Mouse (Mus musculus) layer of hippocampus, postnatal 14 days (tissue): ENCODE results near the gene 5031439G07Rik. TPM values are rescaled to one million over a fixed set of nuclear protein-coding genes. Genes with fewer than 3 reads are reported as not detected.
"Not testable (repeated sequence)": the region's sequence is repeated elsewhere in the genome, so short reads cannot be mapped to it uniquely, and the experiment has no call there.

Experiments
- DNase-seq, 2 experiments: peaks; one replicate each; pipeline ENCODE4 v3.0.0; 2021 to 2022; ENCODE audit warnings: low spot score in 2 of 2, mixed read lengths in 1 of 2
- long read RNA-seq, 2 experiments: library from polyadenylated mRNA; stranded (forward); transcript quantifications; one replicate each; pipeline ENCODE4 v2.0.0; 2021
- total RNA-seq, 2 experiments: library from RNA; stranded (reverse); gene quantifications; 2 replicates each; pipeline ENCODE4 v1.2.3; 2021

The 5031439G07Rik gene
- total RNA-seq: 100 to 1,000 TPM; 114 TPM
- long read RNA-seq, experiment 1, full-length matches to known transcripts: 51 of 103 reads
- long read RNA-seq, experiment 1, partial matches to known transcripts: 30 of 103 reads
- long read RNA-seq, experiment 1, other reads (novel, unspliced or antisense): 22 of 103 reads
- long read RNA-seq, experiment 2, full-length matches to known transcripts: 43 of 90 reads
- long read RNA-seq, experiment 2, partial matches to known transcripts: 18 of 90 reads
- long read RNA-seq, experiment 2, other reads (novel, unspliced or antisense): 29 of 90 reads

DNA sequence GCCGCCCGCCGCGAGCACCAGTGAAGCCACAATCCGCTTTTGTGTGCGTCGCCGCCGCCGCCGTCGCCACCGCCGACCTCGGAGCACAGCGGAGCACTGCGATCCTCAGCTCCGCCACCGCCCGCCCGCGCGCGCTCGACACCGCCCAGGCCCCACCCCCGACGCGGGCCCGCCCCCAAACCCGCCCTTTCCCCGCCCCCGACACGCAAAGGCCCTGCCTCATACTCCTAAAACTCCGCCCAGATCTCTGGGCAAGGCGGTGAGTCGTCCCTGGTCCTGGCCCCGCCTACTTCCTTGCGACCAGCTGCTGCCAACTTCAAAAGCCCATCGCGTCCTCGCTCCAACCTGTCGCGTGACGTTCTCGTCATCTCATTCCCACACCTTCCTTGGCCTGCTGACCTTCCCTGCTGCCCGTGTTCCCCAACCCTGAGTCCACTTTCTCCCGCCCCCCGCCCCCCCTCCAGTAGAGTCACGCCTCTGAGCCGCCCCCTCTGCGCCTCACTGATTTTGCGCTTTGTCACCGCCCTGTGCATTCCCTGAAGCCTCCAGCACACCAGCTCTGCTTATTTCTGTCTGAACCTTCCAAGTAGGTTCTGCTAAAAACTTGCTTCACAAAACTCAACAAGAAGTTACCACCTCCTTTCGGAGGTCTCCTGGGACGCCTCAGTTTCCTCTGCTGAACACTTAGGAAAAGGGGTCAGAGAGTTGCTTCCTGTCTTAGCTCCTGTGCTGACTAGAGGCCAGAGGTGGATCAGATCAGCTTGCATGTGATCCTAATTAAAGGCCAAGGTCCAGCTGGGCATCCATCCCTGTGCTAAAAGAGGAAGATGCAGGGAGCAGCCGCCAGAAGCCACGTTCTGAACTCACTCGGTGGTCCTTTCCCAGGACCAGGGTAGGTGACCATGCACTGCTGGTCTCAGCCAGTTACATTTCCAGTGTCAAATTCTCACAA is at the start of gene 5031439G07Rik:
TSS of gene 5031439G07Rik (minus strand) at position 678 of the 952 bp plus-strand sequence.
- DNase-seq: peak; percentile 82 to 92

DNA sequence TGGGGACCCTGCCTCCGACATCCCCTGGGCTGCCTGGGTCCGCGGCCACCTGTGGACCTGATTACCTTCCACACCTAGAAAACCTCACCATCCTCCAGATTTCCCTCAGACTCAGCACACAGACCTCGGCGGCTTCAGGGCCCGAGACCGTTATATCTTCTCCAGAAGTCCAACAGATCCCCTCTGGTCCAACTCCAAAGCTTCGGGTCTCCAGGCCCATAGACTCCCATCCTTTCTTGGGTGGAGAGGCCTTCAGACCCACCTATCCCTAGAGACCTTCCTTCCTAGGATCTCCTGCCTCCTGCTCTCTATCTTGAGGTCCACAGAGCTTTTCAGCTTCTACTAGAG is 49.0 kb upstream of the 5031439G07Rik start:
- no peak for DNase-seq

DNA sequence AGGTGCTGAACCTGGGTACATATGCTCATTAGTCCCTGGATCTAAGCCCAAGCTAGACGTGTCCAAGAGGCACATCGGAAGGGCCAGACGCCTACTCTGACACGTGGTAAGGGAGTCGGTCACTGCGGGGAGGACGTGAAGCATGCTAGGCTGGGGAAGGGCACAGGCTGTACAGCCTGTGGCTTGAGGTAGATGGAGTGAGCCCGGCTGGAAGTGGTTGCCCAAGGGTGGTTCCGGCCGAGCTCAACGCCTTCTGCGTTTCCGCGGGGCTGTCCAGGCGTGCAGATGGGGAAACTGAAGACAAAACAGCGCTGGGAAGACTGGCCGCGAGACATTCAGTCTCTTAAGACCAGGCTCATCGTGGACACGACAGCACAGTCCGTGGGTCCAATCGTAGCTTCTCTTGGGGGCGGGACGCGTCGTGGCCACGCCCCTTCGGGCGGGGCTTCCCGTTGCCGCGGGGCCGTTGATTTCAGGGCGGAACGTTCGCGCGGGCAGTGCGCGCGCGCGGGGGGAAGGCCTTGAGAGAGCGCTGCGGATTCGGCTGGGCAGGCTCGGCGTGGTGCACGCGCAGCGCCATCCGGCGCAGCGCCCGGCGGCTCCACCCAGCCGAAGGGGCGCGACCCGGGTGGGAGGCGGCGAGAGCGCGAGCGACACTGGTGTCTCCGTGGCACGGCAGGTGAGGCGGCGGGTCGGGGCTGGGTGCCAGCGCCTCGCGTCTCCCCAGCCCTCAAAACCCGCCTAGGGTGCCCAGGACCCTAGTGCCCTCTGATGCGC is 48.4 kb upstream of the 5031439G07Rik start:
- DNase-seq: peak; percentile 97

DNA sequence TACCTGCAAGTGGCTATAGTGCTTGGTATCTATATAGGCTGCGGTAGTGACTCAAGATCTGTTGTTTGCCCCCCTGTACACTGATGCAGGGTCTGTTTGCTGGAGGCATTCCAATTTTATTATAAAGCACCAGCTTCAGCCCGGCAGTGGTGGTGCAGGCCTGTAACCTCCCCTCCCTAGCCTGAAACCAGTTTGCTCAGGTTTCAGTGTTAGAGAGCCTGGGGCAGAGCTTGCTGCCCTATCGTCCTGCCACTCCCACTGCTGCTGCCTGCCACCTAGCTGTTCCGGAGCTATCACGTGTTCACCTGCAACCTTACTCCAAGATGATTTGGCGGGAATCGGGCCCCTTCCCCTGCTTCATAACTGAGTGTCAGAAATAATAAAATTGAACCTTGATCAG is 45.6 kb upstream of the 5031439G07Rik start:
- DNase-seq: not testable (repeated sequence)

DNA sequence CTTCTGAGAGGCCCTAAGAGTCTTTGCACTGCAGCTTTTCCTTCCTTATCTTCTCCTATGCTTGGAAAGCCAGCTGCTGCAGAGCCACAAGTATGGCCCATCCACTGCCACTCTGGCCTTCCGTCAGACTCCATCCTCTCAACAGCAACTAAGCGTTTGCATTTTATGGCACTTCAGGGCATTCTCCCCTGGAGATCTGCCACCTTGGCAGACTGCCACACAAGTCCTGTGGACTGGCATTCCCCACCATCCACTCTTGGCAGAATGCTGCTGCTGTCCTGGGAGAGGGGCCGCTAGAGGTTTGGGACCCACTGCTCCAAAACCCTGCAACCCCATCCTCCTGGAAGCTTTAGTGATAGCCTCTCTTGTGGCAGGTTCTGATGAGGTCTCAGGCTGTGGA is 43.5 kb upstream of the 5031439G07Rik start:
- no peak for DNase-seq

DNA sequence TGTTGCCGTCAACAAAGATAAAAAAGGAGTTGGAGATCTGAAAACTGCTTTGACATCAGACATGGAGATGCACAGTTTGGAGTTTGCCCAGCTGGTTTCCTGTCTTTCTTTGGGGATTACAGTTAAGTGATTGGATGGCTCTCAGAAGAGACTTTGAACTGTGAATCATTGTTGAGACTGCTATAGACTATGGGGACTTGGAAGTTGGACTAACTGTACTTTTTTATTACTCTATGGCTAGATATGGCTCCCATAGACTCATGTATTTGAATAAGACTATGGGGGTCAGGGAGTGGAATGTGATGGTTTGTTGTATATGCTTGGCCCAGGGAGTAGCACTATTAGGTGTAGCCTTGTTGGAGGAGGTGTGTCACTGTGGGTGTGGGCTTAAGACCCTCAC is 42.3 kb upstream of the 5031439G07Rik start:
- not testable (repeated sequence) for DNase-seq

DNA sequence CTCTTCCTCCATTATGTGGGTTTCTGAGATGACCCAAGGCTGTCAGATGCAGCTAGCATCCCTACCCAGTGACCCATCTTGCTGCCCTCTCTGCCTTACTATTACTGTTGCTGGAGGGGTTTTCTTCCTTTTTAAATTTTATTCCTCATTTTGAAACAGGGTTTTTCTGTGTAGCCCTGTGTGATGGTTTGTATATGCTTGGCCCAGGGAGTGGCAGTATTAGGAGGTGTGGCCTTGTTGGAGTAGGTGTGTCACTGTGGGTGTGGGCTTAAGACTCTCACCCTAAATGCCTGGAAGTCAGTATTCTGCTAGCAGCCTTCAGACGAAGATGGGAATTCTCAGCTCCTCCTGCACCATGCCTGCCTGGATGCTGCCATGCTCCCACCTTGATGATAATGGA is 40.3 kb upstream of the 5031439G07Rik start, which contains the start of gene Fam118a:
TSS of gene Fam118a (plus strand) at position 301 of the 400 bp plus-strand sequence.
- DNase-seq: not testable (repeated sequence)

DNA sequence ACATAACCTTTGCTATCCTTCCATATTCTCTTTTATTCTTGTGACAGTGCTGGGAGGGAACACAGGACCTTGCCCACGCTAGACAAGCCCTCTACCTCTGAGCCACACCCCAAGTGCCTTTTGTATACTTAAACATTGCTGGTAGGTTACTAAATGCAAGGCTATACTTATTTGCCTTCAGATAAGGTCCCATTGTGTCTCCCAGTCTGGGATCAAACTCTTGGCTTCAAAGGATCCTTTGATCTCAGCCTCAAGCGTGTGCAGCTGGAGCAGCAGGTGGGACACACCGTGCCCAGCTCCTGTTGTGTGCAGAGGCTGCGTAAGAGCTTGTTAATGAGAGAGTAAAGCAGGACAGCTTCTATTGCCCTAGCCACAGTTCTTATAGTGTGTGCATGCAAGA is 39.4 kb upstream of the 5031439G07Rik start:
- DNase-seq: no peak

DNA sequence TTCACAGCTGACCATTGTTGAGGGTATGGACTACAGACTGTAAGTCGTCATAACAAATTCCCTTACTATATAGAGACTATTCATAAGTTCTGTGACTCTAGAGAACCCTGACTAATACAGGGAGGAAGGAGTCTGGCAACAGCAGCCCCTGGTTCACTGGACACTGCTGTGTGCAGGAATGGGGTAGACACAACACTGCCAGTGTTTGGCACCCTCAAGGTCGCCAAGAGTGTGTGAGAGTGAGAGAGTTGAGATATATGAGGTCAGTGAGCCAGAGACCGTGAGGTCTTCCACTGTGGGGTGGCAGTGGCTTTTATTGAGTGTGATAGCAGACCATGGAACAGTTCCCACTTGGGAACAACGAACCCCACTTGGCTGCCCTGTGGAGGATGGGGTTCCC is 37.8 kb upstream of the 5031439G07Rik start:
- DNase-seq: no peak

DNA sequence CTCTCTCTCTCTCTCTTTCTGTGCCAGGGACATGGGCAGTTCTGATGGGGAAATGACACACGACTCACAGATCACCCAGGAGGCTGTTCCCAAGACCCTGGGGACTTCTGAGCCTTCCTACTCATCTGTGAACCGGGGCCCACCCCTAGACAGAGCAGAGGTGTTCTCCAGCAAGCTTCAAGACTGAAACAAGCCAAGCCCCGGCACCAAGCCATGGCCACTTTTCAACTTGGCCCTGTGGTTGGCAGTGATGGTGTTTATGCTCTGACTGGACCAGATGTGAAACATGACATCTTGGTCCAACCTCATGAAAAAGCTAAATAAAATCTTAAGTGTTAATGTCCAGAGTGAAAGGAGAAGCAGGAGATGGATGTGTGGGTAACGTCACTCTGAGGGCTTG is 33.9 kb upstream of the 5031439G07Rik start:
- DNase-seq: no peak

DNA sequence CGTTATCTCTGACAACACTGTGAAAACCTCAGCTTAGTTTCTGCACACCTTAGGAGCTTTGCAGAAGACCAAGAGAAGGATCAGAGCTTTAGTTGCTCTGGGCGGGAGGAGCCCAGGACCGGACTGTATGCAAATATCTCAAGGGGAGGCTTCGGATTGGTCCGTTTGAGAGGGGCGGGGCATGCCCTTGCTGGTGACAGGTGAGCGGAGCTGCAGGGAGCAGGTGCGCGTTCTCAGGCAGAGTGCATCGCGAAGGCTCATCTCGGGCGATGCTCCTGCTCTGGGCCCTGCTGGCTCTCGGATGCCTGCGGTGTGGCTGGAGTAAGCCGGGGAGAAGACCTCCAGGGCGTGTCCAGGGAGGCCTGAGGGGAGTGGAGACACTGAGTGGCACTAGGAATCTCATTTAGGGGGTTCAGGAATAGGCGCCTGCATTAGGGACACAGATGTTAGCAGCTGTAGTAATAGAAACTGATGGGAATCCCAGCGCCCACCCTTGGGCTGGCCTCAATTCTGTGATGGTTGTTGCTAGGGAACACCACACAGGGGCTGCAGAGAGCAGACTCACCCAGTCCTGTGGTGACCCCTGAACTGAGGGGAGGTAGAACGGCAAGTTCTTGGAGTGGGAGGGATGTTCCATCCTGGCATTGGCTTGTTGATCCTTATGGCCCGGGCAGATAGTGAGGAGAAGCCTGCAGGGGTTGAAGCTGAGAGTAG is 28.8 kb upstream of the 5031439G07Rik start, which contains the start of gene Upk3a:
TSS of gene Upk3a (plus strand) at position 191 of the 714 bp plus-strand sequence.
- no peak for DNase-seq

DNA sequence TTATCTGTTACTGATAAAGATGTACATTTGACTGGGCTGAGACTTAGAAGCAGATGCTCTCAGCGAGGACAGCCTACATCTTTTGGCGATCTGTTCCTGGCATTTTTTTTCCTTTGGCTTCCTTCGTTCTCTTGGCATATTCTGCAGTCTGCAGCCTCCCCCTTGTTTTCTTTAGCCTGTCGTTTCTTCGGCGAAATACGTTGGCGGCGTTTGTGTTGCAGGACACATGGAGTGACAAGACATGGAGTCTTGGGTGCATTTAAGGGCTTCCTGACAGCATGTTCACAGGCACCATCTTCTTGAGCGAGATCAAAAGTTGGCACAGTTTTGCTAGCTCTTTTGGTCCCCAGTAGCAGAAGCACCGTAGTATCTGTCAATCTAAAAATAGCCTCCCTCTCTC is 27.4 kb upstream of the 5031439G07Rik start:
- DNase-seq: no peak

DNA sequence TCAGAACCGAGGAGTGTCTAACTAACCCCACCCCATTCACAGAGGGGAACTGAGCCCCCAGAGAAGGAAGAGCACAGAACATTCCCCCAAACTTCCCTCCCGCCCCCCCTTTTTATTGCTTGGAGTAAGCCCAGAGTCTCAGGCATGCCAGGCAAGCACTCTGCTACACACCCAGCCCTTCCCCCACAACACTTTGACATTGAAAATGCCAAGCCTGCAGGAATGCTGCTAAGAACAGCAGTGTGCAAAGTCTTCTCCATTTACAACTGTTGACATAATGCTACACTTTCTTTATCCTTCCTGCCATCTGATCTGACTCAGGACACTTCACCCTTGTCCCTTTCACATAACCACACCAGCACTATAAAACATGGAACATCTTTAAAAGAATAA is 24.3 kb upstream of the 5031439G07Rik start:
- no peak for DNase-seq

DNA sequence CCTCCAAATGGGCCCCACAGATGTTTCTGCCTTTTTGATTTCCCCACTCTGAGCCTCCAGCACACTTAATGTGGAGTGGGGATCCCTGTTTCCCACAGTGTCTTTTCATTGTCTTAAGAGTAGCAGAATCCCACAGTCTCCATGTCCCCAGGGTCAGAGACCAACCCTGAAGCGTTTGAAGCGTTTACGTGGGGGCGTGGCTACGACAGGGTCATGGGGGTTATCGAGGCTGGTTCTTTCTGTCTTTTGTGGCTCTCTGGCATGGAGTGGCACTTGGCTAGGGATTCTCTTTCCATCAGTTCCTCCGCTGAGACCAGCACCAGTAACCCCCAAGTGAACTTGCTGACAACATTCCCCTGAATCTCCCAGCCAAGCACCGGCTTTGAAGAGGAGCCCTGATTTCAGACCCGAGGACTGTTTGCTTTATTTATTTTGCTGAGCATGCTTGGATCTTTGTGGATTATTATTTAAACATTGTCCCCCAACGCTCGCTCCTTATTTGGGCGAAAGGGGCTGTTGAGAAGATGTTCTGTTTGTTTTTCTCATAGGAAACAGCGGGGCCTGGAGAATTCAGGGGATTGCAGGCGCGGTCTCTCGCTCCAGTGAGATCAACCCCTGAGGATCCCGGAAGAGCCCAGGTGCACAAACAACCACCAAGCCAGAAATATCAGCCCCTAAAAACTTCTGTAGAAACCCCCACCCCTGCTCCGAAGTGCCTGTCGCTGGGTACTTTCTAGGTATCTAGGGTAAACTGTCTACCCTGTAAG is 23.7 kb upstream of the 5031439G07Rik start:
- DNase-seq: no peak

DNA sequence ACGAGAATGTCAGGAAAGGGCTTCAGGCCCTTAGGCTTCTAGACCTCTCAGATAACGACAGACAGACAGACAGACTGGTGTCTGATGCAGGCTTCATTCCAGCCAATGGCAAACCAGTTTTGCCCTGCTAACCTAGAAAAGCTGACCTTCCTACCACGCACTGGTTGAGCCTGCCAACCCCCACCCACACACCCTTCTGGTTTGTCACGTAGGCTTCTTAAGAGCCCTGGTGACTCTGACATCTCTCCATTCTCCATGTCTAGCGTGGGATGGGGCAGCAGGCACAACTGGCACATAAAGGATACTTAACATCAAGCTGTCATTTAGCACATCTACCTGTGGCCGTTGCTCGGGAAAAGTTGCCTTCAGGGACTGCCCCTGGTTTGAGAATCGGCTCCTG is 21.3 kb upstream of the 5031439G07Rik start:
- DNase-seq: no peak

DNA sequence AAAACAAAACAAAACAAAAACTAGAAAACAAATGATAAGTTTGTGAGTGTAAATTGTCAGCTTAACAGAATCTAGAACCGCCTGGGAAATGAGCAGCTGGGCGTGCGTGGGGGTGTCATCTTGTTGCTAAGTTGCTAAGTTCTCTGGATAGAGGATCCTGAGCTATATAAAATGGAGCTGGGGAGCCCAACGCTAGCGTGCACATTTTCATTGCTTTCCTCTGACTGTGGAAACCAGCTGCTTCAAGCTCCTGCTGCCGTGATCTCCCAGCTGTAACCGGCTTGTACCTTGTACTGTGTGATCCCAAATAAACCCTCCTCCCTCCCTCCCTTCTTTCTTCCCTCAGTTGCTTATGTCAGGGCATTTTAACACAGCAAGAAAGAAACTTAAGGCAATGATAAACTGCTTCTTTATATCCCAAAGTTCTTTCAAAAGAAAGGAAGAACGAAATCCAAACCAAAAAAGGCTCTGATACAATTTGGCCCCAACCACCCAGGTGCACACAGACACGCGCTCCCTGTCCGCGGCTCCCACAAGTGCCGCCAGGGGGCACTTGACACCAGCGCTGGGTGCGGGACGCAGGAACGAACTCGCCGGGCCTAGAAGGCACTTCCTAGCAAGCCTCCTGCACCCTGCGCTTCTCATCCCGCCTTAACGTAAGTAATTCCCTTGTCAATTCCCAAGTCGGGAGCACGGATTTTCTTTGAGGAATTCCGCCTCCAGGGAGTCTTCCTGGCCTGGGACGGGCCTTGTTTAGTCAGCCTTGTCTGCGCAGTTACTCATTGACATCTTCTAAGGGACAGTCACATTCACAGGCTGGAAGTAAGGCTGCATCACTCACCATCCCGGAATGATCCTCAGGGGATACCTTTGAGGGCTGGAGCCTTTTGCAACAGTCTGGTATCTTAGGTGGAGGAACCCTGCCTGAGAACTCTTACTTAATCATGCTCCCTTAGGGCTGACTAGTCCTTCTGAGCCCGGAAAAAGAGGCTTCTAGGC is 12.9 kb upstream of the 5031439G07Rik start:
- DNase-seq: peak; percentile 76 to 77

DNA sequence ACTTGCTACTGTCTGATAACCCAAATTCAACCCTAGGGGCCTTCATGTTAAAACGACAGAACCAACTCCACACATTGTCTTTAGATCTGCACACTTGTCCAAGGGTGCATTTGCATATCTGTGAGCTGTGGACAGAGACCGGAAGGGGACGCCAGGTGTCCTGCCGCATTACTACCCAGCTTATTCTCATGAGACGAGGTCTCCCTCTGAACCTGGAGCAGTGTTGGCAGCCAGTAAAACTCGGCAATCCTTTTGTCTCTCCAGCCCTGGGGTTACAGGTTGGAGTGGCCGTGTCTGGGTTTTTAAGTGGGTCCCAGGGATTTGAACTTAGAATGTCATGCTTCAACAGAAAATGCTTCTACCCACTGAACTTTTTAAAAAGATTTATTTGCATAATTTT is 11.6 kb upstream of the 5031439G07Rik start:
- DNase-seq: no peak

DNA sequence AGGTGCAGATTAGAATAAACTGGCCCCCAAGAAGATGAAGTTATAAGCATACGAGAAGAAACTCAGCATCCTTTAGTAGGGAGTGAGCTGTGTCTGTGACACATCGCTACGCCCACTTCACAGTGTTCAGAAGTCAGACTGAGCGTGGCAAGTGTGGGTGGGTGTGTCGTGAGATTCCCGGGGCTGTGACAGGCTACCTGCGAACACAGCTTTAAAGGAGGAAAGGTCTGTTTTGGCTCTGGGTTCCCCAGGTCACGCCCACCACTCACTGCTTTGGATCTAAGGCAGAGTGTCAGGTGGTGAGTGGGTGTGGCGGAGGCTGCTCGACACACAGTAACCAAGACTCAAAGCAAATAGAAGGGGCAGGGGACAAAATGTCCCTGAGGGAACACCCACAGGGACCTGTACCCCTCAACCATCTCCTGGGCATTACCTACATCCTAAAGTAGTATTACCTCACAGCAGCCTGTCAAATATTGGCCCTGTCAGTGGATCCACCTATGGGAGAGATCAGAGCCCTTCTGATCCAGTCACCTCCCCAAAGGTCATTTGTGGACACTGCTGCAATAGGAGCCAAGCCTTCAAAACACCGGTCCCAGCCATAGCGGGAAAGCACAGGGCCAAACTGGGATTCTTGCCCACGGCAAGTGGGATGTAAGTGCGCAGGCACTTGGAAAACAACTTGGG is 9.6 kb upstream of the 5031439G07Rik start:
- no peak for DNase-seq
